Mouse (Mus musculus) limb, embryonic 13.5 days (tissue): ENCODE data around the gene Mrpl34. TPM values are rescaled to one million over a fixed set of nuclear protein-coding genes. Genes with fewer than 3 reads are reported as not detected.
A peak's percentile ranks its signal among the peaks of the same experiment; 100 is the strongest.

Experiments
- ATAC-seq: fragments of 200-750 bp; cut with Nextera tagmentation; 2 replicates; pipeline ENCODE4 v1.8.0; 2017; ENCODE audit warnings: low read depth, moderate number of reproducible peaks, moderate TSS enrichment; ENCODE audit not compliant: low FRiP score
- H3K27ac ChIP-seq: fragments of 300-500 bp; sonication (generic); 2 replicates; pipeline ENCODE4 v1.5.1; 2015; ENCODE audit warnings: inconsistent platforms, mild to moderate bottlenecking, moderate library complexity
- H3K27me3 ChIP-seq: fragments of 300-500 bp; sonication (generic); 2 replicates; pipeline ENCODE4 v1.6.1; 2015; ENCODE audit warnings: mild to moderate bottlenecking, inconsistent platforms
- H3K36me3 ChIP-seq: fragments of 300-500 bp; sonication (generic); 2 replicates; pipeline ENCODE4 v1.6.1; 2015; ENCODE audit warnings: inconsistent platforms, mild to moderate bottlenecking, moderate library complexity
- H3K4me1 ChIP-seq: fragments of 300-500 bp; sonication (generic); 2 replicates; pipeline ENCODE4 v1.6.1; 2015; ENCODE audit warnings: inconsistent platforms
- H3K4me2 ChIP-seq: fragments of 300-500 bp; sonication (generic); replicated peaks from 2 replicates; pipeline ENCODE4 v1.6.1; 2015; ENCODE audit warnings: inconsistent platforms, mild to moderate bottlenecking, moderate library complexity
- H3K4me3 ChIP-seq: fragments of 300-500 bp; sonication (generic); 2 replicates; pipeline ENCODE4 v1.5.1; 2015; ENCODE audit warnings: moderate library complexity, mild to moderate bottlenecking, inconsistent platforms
- H3K9ac ChIP-seq: fragments of 300-500 bp; sonication (generic); 2 replicates; pipeline ENCODE4 v1.6.1; 2015; ENCODE audit warnings: mild to moderate bottlenecking, inconsistent platforms
- H3K9me3 ChIP-seq: fragments of 300-500 bp; sonication (generic); 2 replicates; pipeline ENCODE4 v1.6.1; 2016; ENCODE audit warnings: inconsistent platforms
- WGBS: fragments of 180-500 bp; shearing (Covaris S2); methylation state at CpG from one replicate; pipeline ENCODE4 v1.1.7; 2015; 5-methylcytosine and 5-hydroxymethylcytosine counted together
- polyA plus RNA-seq: library from polyadenylated mRNA; unstranded; fragments of >200 nt; fragmentation: Nextera tagmentation; extraction: Ambion mirVana; gene quantifications from 2 replicates; pipeline ENCODE4 v1.2.1, GENCODE M21; 2015

The Mrpl34 gene
- polyA plus RNA-seq, 1 experiment from 2014 or later: 151 TPM

DNA sequence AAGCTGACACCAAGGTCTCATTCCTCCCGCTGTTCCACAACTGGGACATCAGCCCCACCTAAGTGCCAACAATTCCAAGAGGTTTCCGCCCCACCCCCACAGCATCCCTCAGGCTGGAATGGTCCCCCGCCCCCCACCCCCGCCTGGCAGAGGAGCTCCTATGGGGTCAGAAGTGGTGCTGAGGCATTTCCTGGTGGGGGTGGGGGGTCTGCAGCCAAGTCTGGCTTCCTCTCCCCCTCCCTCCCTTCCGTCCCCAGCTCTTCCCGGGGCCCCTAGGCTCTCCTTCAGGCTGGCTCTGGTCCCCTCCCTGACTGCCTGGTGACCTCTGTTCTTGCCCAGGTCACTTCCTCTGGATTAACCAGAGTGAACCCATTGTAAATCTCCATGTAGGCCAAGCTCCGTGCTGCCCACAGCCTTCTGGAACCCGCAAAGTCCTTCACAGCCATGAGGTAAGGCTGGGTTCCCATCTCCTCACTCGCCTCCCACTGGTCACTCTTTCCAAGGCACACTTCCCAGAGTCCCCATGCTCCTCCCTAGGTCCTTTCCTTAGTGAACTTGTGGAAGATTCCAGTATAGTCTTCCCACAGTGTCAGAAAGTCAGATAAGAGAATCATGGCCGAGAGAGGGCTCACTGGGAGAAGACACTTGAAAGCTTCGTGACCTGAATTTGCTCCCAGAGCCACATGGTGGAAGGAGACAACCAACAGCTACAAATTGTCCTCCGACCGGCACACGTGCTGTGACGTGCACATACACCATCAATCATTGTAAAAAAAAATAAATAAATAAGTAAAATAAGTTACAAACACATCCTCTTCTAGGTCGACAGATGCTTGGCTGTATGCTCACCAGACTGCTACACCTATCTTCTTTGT is 34.3 kb downstream of the Mrpl34 start:
- H3K27ac ChIP-seq: no peak overlapping the region
- H3K36me3 ChIP-seq: peaks cover 9% of the 10 kb centered on the region
- WGBS: 20% methylated on average over 16 of the region's 16 CpGs
- H3K9ac ChIP-seq: 0 out of 2 replicates have a peak overlapping the region, but pooled peaks have one; percentile 32
- peak overlapping the region; percentile 23 for H3K4me2 ChIP-seq
- ATAC-seq: no peak
- H3K27me3 ChIP-seq: no peaks in the 10 kb centered on the region
- peaks cover 34% of the 10 kb centered on the region for H3K4me1 ChIP-seq
- H3K9me3 ChIP-seq: no peaks in the 10 kb centered on the region
- H3K4me3 ChIP-seq: no peak overlapping the region

DNA sequence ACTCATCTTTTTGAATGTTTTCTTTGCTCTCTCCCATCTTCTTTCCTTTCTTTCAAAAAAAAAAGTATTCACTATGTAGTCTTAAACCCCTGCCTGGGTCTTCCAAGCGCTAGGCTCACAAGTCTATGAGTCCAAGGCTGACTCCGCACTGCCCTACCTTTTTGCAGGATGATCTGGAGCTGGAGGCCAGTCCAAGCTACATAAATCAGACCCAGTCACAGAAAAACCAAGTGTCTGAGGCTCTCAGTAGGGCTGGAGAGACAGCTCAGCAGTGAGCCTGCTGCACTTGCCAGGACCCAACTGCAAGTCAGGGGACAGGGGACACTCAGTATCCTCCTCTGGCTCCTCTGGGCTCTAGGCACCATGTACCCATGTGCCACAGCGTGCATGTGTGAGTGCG is 39.6 kb downstream of the Mrpl34 start:
- ATAC-seq: no peak
- Histone ChIP-seq H3K4me2 (no peak overlapping the region), H3K4me3 (no peak overlapping the region), H3K27ac (no peak overlapping the region), H3K36me3 (no peaks in the 10 kb centered on the region), H3K4me1 (peaks cover 9% of the 10 kb centered on the region; the same call in 1 of the 2 replicates), H3K9me3 (no peaks in the 10 kb centered on the region), H3K27me3 (peaks cover 44% of the 10 kb centered on the region), H3K9ac (no peak overlapping the region)
- WGBS: 88% methylated on average over 4 of the region's 4 CpGs

GRCm38 (mm10) chr8:71505326-71505725 is 40.6 kb downstream of the Mrpl34 start:
- H3K36me3 ChIP-seq: no peaks in the 10 kb centered on the region
- H3K4me2 ChIP-seq: no peak overlapping the region
- WGBS: 94% methylated on average over 4 of the region's 4 CpGs
- H3K27me3 ChIP-seq: peaks cover 53% of the 10 kb centered on the region
- H3K4me3 ChIP-seq: no peak overlapping the region
- no peak for ATAC-seq
- H3K27ac ChIP-seq: no peak overlapping the region
- H3K9ac ChIP-seq: no peak overlapping the region
- H3K4me1 ChIP-seq: peaks cover 9% of the 10 kb centered on the region; the same call in 1 of the 2 replicates
- no peaks in the 10 kb centered on the region for H3K9me3 ChIP-seq

DNA sequence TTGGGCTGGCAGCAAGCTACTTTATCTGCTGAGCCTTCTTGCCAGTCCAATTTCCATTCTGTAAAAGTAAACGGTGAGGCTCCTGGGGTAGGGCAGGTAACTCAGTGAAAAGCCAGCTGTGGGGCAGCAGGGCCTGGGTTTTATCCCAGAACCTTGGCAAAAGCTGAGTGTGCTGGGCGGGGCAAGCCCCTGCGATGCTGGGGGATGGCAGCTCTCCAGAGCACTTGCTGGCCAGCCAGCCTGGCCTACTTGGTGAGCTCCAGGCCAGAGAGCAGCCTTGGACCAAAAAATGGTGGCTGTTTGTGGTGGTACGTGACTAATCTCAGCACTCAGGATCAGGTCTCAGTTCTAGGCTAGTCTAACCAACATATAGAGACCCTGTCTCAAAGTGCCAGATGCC is 41.2 kb downstream of the Mrpl34 start:
- no peak for ATAC-seq
- H3K4me3 ChIP-seq: no peak overlapping the region
- no peak overlapping the region for H3K27ac ChIP-seq
- no peaks in the 10 kb centered on the region for H3K9me3 ChIP-seq
- H3K27me3 ChIP-seq: peaks cover 60% of the 10 kb centered on the region
- no peaks in the 10 kb centered on the region for H3K36me3 ChIP-seq
- no peak overlapping the region for H3K4me2 ChIP-seq
- WGBS: 81% methylated on average over 4 of the region's 4 CpGs
- H3K9ac ChIP-seq: no peak overlapping the region
- peaks cover 9% of the 10 kb centered on the region; the same call in 1 of the 2 replicates for H3K4me1 ChIP-seq

- peak overlapping the region; percentile 70 for H3K4me2 ChIP-seq
- H3K27ac ChIP-seq: no peak overlapping the region
- H3K9me3 ChIP-seq: no peaks in the 10 kb centered on the region
- ATAC-seq: peak; percentile 72; the same call in 1 of the 2 replicates
- WGBS: under 1% methylated on average over 61 of the region's 61 CpGs
- peaks cover 69% of the 10 kb centered on the region for H3K27me3 ChIP-seq
- H3K36me3 ChIP-seq: no peaks in the 10 kb centered on the region
- peak overlapping the region; percentile 55 for H3K9ac ChIP-seq
- H3K4me1 ChIP-seq: peaks cover 9% of the 10 kb centered on the region; the same call in 1 of the 2 replicates
- peak overlapping the region; percentile 46 for H3K4me3 ChIP-seq
Measured at GRCm38 (mm10) chr8:71507589-71508104, 42.9 kb downstream of the Mrpl34 start.

GRCm38 (mm10) chr8:71509316-71509715 is 44.6 kb downstream of the Mrpl34 start:
- H3K4me2 ChIP-seq: peak overlapping the region; percentile 27; the same call in 1 of the 2 replicates
- H3K9ac ChIP-seq: no peak overlapping the region
- no peaks in the 10 kb centered on the region for H3K36me3 ChIP-seq
- peaks cover 69% of the 10 kb centered on the region for H3K27me3 ChIP-seq
- peaks cover 9% of the 10 kb centered on the region; the same call in 1 of the 2 replicates for H3K4me1 ChIP-seq
- no peak overlapping the region for H3K4me3 ChIP-seq
- no peak for ATAC-seq
- WGBS: 56% methylated on average over 2 of the region's 2 CpGs
- H3K9me3 ChIP-seq: no peaks in the 10 kb centered on the region
- no peak overlapping the region for H3K27ac ChIP-seq

DNA sequence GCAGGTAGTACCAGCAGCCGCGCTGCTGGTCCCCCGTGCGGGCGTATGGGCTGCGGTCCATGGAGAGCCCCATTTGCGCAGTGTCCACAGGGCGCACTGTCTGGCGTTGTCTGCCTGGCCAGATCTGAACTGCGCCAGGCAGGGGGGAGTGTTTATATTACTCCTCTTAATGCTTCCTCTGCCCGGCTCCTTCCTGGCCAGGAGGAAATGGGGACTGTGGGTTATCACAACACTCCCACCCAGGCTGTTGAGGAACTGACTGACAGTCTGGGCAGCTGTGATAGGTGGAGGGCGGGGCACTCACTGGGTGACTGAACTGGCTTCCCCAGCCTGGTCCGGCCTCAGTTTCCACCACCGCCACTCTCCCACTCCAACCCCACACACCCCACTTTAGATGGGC is 46.9 kb downstream of the Mrpl34 start, which contains the start of gene Plvap:
Gene Plvap, minus strand, starts transcription at position 109 of the 400 bp plus-strand sequence.
- no peak for ATAC-seq
- Histone ChIP-seq H3K4me1 (peaks cover 9% of the 10 kb centered on the region; the same call in 1 of the 2 replicates), H3K4me3 (peak within 1 kb of the TSS; percentile 15), H3K9me3 (no peaks in the 10 kb centered on the region), H3K36me3 (no peaks in the 10 kb centered on the region), H3K27ac (no peak within 1 kb of the TSS), H3K4me2 (peak within 1 kb of the TSS; percentile 24), H3K27me3 (peaks cover 52% of the 10 kb centered on the region), H3K9ac (no peak within 1 kb of the TSS)
- WGBS: 55% methylated on average over 14 of the region's 14 CpGs

GRCm38 (mm10) chr8:71513018-71513754 is 48.4 kb downstream of the Mrpl34 start:
- WGBS: 71% methylated on average over 15 of the region's 15 CpGs
- Histone ChIP-seq H3K4me2 (no peak overlapping the region), H3K27me3 (peaks cover 36% of the 10 kb centered on the region), H3K36me3 (no peaks in the 10 kb centered on the region), H3K27ac (no peak overlapping the region), H3K9me3 (no peaks in the 10 kb centered on the region), H3K4me3 (no peak overlapping the region), H3K4me1 (no peaks in the 10 kb centered on the region), H3K9ac (no peak overlapping the region)
- ATAC-seq: no peak

DNA sequence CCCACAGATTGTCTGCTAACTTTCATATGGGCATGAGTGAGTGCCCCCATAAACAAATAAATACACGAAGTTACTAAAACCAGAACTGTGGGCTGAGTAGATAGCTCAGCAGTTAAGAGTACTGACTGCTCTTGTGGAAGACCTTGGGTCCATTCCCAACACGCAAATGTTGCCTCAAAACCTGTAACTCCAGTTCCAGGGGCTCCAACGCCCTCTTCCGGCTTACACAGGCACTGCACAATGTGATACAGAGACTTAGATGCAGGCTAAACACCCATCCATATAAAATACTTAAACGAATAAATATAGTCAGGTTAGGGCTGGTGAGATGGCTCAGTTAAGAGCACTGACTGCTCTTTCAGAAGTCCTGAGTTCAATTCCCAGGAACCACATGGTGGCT is 50.3 kb downstream of the Mrpl34 start:
- ATAC-seq: no peak
- H3K9ac ChIP-seq: no peak overlapping the region

More for the DNA sequence above, 50.3 kb downstream of the Mrpl34 start:
- Histone ChIP-seq H3K9me3 (no peaks in the 10 kb centered on the region), H3K27ac (no peak overlapping the region), H3K36me3 (no peaks in the 10 kb centered on the region), H3K27me3 (peaks cover 18% of the 10 kb centered on the region), H3K4me1 (no peaks in the 10 kb centered on the region), H3K4me2 (no peak overlapping the region), H3K4me3 (no peak overlapping the region)
- 65% methylated on average over 5 of the region's 5 CpGs for WGBS
